Mouse (Mus musculus) spleen, adult 12 weeks (tissue): ENCODE results near the gene Gng10.
A peak's percentile ranks its signal among the peaks of the same experiment; 100 is the strongest.

Experiments used
- DNase-seq: peaks from one replicate; pipeline ENCODE4 v3.0.0; 2022; ENCODE audit warnings: low spot score

Gene Gng10

DNA sequence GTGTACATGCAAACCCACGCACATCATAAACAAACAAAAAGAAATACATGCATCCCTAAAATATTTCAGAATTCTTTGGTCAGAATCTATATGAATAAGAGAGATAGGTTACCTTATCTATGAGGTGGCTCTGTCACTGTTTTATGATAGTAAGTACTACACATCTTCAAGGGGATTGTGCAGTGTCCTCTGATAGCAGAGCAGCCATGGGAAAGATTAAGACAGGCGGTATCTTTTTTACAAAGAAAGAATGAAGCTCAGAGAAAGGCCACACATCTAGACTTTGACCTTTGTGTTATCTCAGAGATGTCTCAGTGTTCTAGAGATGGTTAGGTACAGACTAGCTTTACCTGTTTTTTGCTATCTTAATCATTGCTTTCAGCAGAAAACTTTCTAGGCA is 18.0 kb upstream of the Gng10 start:
- DNase-seq = no peak

DNA sequence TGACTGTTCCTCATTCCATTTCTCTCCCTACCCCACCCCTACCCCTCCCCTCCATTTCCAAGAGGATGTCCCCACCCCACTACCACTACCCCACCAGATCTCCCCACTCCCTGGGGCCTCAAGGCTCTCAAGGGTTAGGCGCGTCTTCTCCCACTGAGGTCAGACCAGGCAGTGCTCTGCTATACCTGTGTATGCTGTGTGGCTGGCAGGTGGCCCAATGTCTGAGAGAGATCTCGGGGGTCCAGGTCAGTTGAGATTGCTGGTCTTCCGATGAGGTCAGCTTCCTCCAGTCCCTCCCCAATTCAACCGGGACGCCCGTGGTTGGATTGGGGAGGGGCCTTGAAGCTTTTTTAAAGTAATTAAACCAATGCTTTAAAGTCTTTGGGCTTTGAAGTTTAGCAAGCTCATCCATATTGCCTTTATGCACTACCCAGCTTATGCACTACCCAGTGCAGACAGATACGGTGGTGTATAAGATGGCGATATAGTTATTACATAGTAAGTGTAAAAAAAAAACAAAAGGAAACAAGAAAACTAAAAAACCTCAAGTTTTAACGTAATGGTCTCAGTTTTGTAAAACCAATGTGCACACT is 467 bp upstream of the Gng10 start:
- DNase-seq = no peak

DNA sequence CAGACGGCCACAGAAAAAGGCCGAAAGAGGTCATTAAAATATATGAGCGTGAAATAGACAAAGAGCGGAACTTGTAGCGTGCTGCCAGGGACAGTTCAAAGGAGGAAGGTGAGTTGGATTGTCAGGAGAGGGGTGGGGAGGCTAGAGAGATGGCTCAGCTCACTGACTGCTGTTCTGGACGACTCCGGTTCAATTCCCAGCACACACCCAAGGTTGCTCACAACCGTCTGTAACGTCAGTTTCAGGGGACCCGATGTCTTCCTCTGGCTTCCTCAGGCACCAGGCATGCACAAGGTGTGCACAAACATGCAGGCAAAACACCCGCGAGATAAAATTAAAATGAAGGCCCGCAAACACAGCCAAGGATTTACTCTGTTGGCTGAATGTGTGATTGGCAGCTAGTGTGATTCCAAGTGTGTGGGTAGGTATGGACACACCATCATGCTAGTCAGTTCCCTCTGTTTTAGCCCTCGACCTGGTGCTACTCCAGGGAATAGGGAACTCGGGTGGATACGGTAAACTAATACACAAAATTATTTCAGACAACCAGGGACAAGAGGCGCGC is 980 bp downstream of the Gng10 start:
- no peak for DNase-seq

DNA sequence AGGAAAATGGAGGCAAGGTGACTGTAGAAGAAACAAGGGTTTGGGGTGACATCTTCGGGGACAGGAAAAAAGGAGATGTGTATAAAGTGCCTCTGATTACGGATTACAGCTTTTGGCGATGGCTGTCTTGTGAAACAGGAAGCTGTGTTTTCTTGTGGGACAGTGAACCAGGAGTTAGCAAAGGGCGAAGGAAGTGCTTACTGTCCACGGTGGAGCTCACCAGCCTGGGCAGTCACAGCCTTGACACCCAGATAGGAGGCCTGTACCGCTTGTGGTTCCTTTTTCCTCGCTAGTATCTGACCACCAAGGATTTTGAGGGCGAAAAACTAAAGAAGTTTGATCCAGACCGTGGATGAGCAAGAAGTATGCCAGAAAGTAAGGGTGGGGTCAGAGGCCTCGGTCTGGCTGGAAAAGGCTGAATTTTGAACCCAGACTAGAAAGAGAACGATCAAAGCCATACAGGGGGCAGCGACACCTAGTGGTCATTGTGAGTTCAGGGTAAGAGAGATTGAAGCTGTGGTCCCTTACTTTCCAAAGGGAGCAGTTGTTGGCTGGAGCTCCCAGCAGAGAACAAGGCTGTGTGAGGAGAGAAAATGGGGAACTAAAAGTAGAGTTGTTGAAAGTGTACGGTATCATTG is 1.7 kb downstream of the Gng10 start:
- DNase-seq = peak; percentile 70

DNA sequence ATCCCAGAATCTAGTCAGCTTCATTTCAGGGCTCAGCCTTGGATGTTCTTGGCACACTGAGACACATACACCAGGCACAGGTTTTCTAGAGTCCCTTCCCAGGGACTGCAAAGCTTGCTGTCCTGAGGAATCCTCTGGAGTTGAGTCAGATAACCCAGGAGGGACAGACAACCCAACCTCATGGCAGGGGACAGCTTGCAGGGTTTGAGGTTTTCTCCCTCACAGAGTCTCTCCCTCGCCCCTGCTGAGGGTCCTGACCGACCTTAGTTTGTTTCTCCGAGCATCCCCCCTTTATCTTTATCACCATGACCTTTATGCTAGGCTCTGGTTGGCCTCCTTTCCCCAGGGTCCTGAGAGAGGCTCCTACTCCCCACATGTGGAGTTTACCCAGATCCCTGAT is 2.6 kb downstream of the Gng10 start:
- DNase-seq = no peak

DNA sequence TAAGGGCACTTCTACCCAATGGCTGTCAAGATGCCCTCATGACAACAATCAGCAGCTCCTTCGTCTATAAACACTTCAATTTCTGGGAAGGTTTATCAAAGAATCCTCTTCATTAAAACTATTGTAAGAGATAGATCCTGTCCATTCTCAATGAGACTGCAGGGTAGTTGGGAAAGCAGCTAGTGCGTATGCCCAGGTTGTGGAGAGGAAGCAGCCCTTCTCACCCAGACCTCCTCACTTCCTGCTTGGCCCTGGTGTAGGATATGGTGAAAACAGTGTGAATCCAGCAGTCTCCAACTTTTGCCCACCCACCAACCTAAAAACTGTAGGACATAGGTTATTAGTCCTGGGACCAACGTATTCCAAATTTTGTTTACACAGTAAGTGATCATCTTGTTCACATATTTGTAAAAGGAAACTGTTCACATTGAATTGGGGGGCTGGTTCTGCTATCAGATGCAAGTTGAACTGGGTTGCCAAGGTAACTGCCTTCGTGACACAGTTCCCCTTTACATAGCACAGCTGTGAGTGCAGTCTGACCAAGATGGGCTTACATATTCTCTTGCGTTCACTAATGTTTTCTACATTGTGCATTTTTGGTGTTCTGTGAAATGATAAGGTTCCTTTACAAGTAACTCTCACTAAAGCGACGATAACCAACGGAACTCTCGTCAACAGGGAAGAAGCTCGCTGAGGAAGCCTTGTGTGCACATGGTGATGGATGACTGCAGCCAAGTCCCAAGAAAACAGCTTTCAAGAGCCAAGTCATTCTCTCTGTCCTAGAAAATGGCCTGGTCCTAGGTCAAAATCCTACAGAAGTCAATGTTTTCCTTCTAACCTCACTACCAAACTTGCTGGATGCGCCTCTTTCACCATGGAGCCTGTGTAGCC is 5.8 kb downstream of the Gng10 start:
- DNase-seq = no peak

DNA sequence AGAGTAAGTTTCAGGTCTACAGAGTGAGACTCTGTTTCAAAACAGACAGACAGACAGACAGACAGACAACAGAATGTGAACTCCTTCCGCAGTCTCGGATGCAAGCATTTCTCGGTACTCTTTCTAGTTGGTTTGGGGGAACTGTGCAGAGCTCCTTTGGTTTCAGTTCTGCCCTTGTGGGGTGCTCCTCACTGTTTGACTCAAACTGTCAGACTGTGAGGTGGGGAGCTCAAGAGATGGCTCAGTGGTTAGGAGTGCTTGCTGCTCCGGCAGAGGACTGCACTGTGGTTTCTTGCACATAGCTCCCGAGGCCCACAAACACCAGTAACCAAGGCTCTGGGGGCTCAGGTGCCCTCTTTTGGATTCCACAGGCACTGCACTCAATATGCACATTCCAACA is 8.2 kb downstream of the Gng10 start:
- DNase-seq = no peak

DNA sequence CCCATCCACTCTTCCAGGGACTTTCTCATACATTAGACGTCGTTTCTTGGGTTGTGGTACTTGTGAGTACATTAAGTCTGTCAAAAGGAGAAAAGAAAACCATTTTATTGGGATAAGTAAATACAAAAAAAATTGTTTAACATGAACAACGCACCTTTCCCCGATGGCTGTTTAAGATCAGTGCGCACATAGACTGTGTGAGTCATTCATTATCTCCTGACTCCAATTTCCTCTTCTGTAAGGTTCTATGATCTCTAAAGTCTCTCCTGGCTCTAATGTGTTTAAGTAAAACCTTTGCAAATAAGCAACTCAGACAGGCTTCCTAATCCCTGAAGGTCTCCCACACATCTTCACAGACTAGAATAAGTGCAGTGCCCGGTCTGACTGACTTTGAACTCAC is 9.0 kb downstream of the Gng10 start:
- DNase-seq = no peak

DNA sequence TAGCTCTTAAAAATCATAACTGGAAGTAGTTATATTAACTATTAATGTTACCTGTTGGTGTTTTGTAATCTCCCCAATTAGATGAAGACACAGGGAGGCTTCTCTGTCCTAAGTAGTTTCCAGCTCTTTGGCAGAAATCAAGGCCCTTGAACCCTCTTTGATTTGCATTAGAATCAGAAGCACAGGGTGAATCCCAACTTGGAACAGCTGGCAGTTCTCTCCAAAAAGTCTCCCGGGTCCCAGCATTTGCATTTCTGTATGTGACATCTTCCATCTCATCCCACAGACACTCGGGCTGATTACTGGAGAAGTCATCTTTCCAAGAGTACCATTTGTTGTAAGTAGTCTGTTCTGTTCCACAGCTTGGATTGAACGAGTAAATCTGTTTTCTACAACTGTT is 12.3 kb downstream of the Gng10 start:
- DNase-seq = no peak

DNA sequence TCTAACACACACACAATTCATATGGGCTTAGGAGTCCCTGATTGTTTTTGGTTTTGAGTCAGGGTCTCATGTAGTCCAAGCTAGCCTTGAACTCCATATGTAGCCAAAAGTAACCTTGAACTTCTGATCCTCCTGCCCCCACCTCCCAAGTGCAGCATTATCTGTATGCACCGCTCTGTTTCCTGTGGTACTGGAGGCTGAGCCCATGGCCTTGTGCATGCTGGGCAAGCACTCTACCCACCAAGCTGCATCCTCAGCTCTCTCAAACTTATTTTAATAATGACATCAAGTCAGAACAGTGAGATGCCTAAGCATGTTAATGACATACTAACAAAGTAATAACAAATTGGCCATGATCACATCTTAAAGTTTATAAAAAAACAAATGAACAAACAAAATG is 16.2 kb downstream of the Gng10 start:
- DNase-seq = no peak

DNA sequence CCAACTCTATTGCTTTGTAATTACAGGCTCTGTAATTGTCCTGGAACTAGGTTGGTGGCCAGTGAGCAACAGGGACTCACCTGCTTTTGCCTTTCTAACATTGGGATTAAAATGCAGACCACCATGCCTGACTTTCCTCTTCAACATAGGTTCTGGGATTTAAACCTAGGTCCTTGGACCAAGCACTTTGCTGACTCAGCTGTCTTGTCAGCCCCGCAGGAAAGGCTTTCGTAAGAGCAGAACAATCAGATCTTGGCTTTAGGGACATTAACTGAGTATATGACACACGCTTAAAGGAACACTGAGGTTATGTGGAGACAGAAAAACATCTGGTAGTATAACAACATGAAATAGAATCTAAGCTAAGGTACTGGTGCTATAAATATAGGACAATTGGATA is 23.0 kb downstream of the Gng10 start:
- DNase-seq = no peak

DNA sequence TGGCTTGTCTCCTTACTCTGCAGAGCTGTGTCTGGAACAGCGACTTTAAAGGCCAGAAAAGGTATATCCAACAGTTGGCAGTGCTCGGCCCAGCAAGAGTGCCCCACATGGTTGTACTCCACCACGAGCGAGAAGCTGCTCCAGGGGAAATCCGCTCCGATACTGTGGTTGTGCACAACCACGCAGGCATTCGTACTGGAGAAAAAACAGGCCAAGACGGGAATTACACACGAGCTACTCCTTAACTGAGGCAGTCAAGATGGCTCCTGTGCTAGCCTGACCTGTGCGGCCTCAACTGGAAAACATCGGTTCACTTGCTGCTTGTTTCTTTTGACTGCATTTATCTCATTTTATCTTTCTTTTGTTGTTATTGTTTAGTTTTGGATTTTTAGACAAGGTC is 27.6 kb downstream of the Gng10 start:
- DNase-seq = no peak

DNA sequence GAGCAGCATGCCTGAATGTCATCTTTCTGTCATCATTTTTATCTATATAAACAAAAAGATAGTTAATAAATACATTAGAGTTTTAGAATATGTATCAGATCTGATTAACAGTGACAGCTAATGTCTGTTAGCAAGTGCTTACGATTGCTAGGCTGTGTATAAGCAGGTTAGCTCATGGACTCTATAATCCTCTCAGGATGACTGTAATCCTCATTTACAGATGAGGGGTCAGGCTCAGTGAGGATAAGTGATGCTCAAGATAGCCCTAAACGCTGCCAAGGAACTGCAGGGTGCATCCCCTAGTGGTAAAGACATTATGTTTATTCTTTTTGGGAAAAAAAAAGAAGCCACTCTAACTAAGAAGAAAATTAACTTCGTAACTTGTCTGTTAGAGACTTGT is 34.4 kb downstream of the Gng10 start:
- DNase-seq = no peak

DNA sequence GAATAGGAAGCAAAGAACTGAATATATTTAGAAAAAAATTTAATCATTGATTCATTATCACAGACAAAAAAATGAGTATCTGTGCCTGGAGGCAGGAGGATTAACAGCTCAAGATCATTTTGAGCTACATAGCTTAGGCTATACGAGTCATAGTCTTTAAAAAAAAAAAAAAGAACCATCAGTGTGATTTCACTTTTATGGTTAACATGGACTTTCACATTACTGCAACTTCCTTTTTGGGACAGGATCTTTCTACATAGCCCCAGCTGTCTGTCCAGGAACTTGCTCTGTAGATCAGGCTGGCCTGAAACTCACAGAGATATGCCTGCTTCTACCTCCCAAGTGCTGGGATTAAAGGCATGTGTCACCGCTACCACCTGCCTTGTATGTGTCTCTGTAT is 48.5 kb downstream of the Gng10 start:
- no peak for DNase-seq

DNA sequence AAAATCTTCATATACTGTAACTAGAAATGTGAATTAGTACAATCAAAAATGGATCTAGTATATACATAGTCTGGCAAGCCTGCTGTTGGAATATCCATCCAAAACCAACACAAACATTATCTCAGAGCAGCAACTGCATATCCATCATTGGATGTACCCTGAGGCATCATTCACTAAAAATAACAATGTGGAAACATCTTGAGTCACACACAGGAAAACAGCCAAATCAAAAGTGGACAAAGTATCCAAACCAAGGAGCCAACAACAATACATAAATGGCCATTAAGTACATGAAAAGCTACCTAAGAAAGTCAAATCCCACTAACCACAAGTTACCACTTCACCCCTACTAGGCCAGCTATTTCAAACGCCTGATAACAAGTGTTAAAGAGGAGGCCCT is 54.5 kb downstream of the Gng10 start:
- DNase-seq = no peak
